Mouse (Mus musculus) myocyte (in vitro differentiated cells): ENCODE results near the gene Rundc1. TPM values are rescaled to one million over a fixed set of nuclear protein-coding genes. Genes with fewer than 3 reads are reported as not detected.
"Not testable (repeated sequence)": the region's sequence is repeated elsewhere in the genome, so short reads cannot be mapped to it uniquely, and the experiment has no call there.

Experiments
- H3K27me3 ChIP-seq: one replicate; pipeline ENCODE4 v1.6.1; 2011; ENCODE audit not compliant: control insufficient read depth, insufficient read depth, insufficient read length
- H3K36me3 ChIP-seq: one replicate; pipeline ENCODE4 v1.6.1; 2011; ENCODE audit not compliant: control insufficient read depth, insufficient read depth
- H3K4me2 ChIP-seq: one replicate; pipeline ENCODE4 v1.6.1; 2011; ENCODE audit warnings: low read depth, control low read depth
- H3K4me3 ChIP-seq: one replicate; pipeline ENCODE4 v1.5.1; 2011; ENCODE audit warnings: mild to moderate bottlenecking, control low read depth, moderate library complexity
- H3K79me2 ChIP-seq: one replicate; pipeline ENCODE4 v1.6.1; 2011; ENCODE audit not compliant: control insufficient read depth, insufficient read depth
- H3ac ChIP-seq: one replicate; pipeline ENCODE4 v1.6.1; 2011; ENCODE audit not compliant: control insufficient read depth, insufficient read length
- CEBPB ChIP-seq: IDR thresholded peaks from 2 replicates; pipeline ENCODE4 v1.6.1; 2011; ENCODE audit warnings: mild to moderate bottlenecking, moderate library complexity; ENCODE audit not compliant: poor library complexity, insufficient read depth, severe bottlenecking
- E2F4 ChIP-seq: IDR thresholded peaks from one replicate; pipeline ENCODE4 v1.6.1; 2011; ENCODE audit warnings: mild to moderate bottlenecking, control low read depth, moderate library complexity; ENCODE audit not compliant: insufficient read depth
- MAX ChIP-seq: IDR thresholded peaks from one replicate; pipeline ENCODE4 v1.6.1; 2011; ENCODE audit warnings: low read depth, mild to moderate bottlenecking, control low read depth
- MYOD1 ChIP-seq, 3 experiments: IDR thresholded peaks; one replicate each; pipeline ENCODE4 v1.6.1; 2011; ENCODE audit warnings: control low read depth in 2 of 3, low read depth in 2 of 3, mild to moderate bottlenecking in 2 of 3, moderate library complexity in 1 of 3; ENCODE audit not compliant: insufficient read length in 2 of 3, control insufficient read depth in 1 of 3
- MYOG ChIP-seq, 3 experiments: IDR thresholded peaks; one replicate each; pipeline ENCODE4 v1.6.1; 2011; ENCODE audit warnings: control low read depth in 2 of 3, low read depth in 2 of 3, mild to moderate bottlenecking in 2 of 3; ENCODE audit not compliant: insufficient read length in 2 of 3, control insufficient read depth in 1 of 3, insufficient read depth in 1 of 3
- POLR2A ChIP-seq: IDR thresholded peaks from one replicate; pipeline ENCODE4 v1.6.1; 2011; ENCODE audit warnings: low read depth, mild to moderate bottlenecking, control low read depth, moderate library complexity; ENCODE audit not compliant: insufficient read length
- POLR2AphosphoS2 ChIP-seq: IDR thresholded peaks from one replicate; pipeline ENCODE4 v1.6.1; 2011; ENCODE audit warnings: low read depth, control low read depth; ENCODE audit not compliant: insufficient read length
- REST ChIP-seq: IDR thresholded peaks from one replicate; pipeline ENCODE4 v1.6.1; 2011; ENCODE audit warnings: mild to moderate bottlenecking, control low read depth, moderate library complexity; ENCODE audit not compliant: insufficient read depth, insufficient read length
- SRF ChIP-seq: IDR thresholded peaks from one replicate; pipeline ENCODE4 v1.6.1; 2011; ENCODE audit warnings: low read depth; ENCODE audit not compliant: control insufficient read depth, insufficient read length
- TCF12 ChIP-seq: IDR thresholded peaks from one replicate; pipeline ENCODE4 v1.6.1; 2011; ENCODE audit warnings: mild to moderate bottlenecking, control low read depth; ENCODE audit not compliant: poor library complexity, insufficient read depth, severe bottlenecking
- TCF3 ChIP-seq: IDR thresholded peaks from one replicate; pipeline ENCODE4 v1.6.1; 2011; ENCODE audit warnings: low read depth, control low read depth; ENCODE audit not compliant: insufficient read length
- USF1 ChIP-seq: IDR thresholded peaks from one replicate; pipeline ENCODE4 v1.6.1; 2011; ENCODE audit warnings: low read depth, mild to moderate bottlenecking, control low read depth, moderate library complexity
- polyA plus RNA-seq: library from polyadenylated mRNA; unstranded; fragments of >200 nt; fragmentation: generic; extraction: Trizol; gene quantifications from one replicate; pipeline ENCODE4 v1.2.1, GENCODE M21; 2012; ENCODE audit warnings: missing spikeins

Rundc1 gene
- polyA plus RNA-seq, 1 experiment: 13.6 TPM

- Histone ChIP-seq H3K4me2 (no peak overlapping the region), H3K36me3 (peaks cover 4% of the 10 kb centered on the region), H3K79me2 (no peaks in the 10 kb centered on the region), H3K4me3 (no peak overlapping the region), H3K27me3 (no peaks in the 10 kb centered on the region), H3ac (no peak overlapping the region)
- TF ChIP-seq MYOD1 (IDR thresholded peaks at IDR 0.05; ENCODE audit: control insufficient read depth in 1 of 3, insufficient read length in 2 of 3, low read depth in 2 of 3): no peak
- TF ChIP-seq TCF3: no peak
- TF ChIP-seq POLR2AphosphoS2: no peak
- no peak for TF ChIP-seq TCF12
- TF ChIP-seq POLR2A: no peak
- TF ChIP-seq USF1: no peak
- TF ChIP-seq MYOG (IDR thresholded peaks at IDR 0.05; ENCODE audit: control insufficient read depth in 1 of 3, insufficient read depth in 1 of 3, insufficient read length in 2 of 3, low read depth in 2 of 3): no peak
- no peak for TF ChIP-seq MAX
- TF ChIP-seq REST: no peak
- TF ChIP-seq SRF: no peak
- TF ChIP-seq E2F4: no peak
These were observed 8.5 kb downstream of the Rundc1 start for GRCm38 (mm10) chr11:101433396-101433795.

GRCm38 (mm10) chr11:101435831-101436230 lies 10.9 kb downstream of the Rundc1 start:
- Histone ChIP-seq H3K27me3 (no peaks in the 10 kb centered on the region), H3K4me2 (no peak overlapping the region), H3K36me3 (peaks cover 4% of the 10 kb centered on the region), H3ac (no peak overlapping the region), H3K79me2 (no peaks in the 10 kb centered on the region), H3K4me3 (no peak overlapping the region)
- no peak for TF ChIP-seq MYOD1 (IDR thresholded peaks at IDR 0.05; ENCODE audit: control insufficient read depth in 1 of 3, insufficient read length in 2 of 3, low read depth in 2 of 3)
- no peak for TF ChIP-seq E2F4
- TF ChIP-seq REST: no peak
- no peak for TF ChIP-seq POLR2A
- TF ChIP-seq TCF12: no peak
- no peak for TF ChIP-seq USF1
- TF ChIP-seq MAX: no peak
- no peak for TF ChIP-seq MYOG (IDR thresholded peaks at IDR 0.05; ENCODE audit: control insufficient read depth in 1 of 3, insufficient read depth in 1 of 3, insufficient read length in 2 of 3, low read depth in 2 of 3)
- TF ChIP-seq POLR2AphosphoS2: no peak
- no peak for TF ChIP-seq CEBPB
- TF ChIP-seq SRF: no peak
- no peak for TF ChIP-seq TCF3

- TF ChIP-seq POLR2AphosphoS2 (no peak), TCF12 (no peak), CEBPB (no peak), MYOG (IDR thresholded peaks at IDR 0.05; ENCODE audit: control insufficient read depth in 1 of 3, insufficient read depth in 1 of 3, insufficient read length in 2 of 3, low read depth in 2 of 3) (no peak), E2F4 (no peak), SRF (no peak), POLR2A (no peak), MAX (no peak), USF1 (no peak), TCF3 (no peak), REST (no peak), MYOD1 (IDR thresholded peaks at IDR 0.05; ENCODE audit: control insufficient read depth in 1 of 3, insufficient read length in 2 of 3, low read depth in 2 of 3) (no peak)
- Histone ChIP-seq H3K4me3 (no peak overlapping the region), H3ac (no peak overlapping the region), H3K4me2 (no peak overlapping the region), H3K79me2 (no peaks in the 10 kb centered on the region), H3K36me3 (no peaks in the 10 kb centered on the region), H3K27me3 (no peaks in the 10 kb centered on the region)
These were observed 12.0 kb downstream of the Rundc1 start for GRCm38 (mm10) chr11:101436916-101437315.

- not testable (repeated sequence) for H3K36me3 ChIP-seq, H3K4me3 ChIP-seq, H3K4me2 ChIP-seq, H3ac ChIP-seq, H3K79me2 ChIP-seq, H3K27me3 ChIP-seq
These were observed 13.1 kb downstream of the Rundc1 start for GRCm38 (mm10) chr11:101438006-101438405.

- H3K36me3 ChIP-seq: peaks cover 34% of the 10 kb centered on the region
- H3ac ChIP-seq: peak overlapping the region; percentile 7
- H3K4me3 ChIP-seq: peak overlapping the region; percentile 97
- H3K27me3 ChIP-seq: not testable (repeated sequence)
- peaks cover 28% of the 10 kb centered on the region for H3K79me2 ChIP-seq
- H3K4me2 ChIP-seq: peak overlapping the region; percentile 47
These were observed 16.7 kb downstream of the Rundc1 start for GRCm38 (mm10) chr11:101441450-101442126.
